Mouse (Mus musculus): ENCODE results near the gene Cntn5. TPM values are rescaled to one million over a fixed set of nuclear protein-coding genes. Genes with fewer than 3 reads are reported as not detected.

The Cntn5 gene
- polyA plus RNA-seq, 1 experiment from 2014 or later: not detected

DNA sequence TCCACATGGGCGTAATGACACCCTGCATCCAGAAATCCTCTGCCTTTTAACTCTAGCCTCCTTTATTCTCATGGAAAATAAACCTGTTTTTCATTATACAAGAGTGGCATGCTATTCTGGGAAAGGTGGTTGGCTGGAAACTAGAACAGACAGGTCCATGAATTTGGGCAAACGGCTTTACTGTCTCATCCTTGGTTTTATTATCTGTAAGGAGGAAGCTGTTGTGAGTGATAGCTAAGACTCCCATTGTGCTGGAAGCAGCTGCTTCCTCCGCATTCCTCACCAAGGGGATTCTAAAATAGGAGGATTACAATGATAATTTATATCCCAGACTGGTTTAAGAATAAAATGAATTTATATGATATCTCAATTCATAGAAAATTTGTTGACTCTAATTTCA is 955.2 kb downstream of the Cntn5 start:
- no peak for DNase-seq (ENCODE audit: low spot score)

DNA sequence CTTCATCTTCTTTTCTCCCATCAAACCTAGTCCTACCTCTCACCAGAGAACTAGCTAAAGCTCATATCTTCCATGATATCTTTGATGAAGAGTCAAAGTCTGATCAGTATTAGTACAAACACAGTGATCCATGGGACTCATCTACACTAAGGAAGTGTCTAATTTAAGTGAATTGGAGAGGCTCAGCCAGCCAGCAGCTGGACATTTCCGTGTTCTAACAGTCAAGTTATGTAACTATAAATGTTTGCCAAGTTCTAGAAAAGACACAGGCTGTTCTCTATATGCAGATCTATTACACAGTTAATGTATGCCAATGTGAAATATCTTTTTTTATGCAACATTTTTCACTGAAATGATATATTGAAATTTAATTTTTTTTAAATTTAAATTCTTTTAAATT is 959.7 kb downstream of the Cntn5 start:
- no peak for DNase-seq (ENCODE audit: low spot score)

DNA sequence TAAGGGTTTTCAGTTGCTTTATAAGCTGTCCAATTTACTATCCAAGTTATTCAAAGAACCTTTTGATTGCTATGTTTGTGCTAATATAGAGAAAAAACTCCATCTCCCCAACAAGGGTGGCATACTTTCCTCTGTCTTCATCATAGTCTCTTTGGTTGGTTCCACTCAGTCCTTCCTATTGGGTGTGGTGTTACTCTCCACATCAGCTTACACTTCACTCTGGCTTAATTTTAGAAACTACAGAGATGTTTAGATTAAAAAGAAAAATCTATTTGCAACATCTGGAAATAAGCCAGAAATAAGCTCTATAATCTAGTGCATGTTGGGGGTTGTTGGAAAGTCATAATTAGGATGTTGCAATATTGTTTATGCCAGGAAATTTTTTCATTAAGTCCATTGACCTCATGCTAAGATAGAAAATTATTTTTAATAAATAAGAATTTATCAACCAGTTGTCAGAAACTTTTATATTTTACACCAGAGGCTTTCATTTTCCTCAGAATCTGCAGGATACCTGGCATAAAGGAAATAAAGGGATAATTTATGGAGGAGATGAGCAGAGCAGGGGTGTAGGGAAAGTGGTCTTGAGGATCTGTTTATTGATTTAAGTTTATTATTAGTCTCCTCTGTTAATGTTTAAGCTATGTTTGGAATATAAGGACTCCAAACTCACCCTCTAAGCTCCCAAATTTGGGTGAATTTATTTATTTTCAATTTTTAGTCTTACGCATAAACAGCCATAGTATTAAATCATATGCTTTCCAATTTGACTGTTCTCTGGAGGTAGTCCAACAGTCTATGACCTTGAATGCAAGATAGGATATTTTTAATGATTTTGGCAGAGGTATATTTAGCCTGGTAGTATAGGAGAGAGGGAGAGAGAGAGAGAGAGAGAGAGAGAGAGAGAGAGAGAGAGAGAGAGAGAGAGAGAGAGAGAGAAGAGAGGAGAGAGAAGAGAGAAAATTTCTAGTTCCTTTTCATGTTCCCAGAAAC is 966.8 kb downstream of the Cntn5 start:
- no peak for DNase-seq (ENCODE audit: low spot score)

DNA sequence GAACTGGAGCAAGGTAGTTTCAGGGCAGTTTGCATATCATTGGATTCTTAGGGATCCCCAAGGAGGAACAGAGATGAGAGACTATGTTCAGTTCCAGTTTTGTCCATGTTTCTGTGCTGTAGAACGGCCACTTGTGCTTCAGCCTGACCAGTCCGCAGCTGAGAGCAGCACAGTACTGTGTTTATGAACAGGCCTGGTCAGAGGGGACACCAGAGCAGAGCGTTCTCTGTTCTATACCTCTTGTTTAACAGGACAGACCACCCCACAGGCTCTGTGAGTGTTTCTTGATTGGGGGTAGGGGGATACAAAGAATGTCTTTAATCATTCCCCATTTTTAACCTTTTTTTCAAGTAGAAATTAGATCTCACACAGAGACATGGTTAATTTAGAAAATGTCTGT is 984.0 kb downstream of the Cntn5 start:
- DNase-seq (ENCODE audit: low spot score): no peak

DNA sequence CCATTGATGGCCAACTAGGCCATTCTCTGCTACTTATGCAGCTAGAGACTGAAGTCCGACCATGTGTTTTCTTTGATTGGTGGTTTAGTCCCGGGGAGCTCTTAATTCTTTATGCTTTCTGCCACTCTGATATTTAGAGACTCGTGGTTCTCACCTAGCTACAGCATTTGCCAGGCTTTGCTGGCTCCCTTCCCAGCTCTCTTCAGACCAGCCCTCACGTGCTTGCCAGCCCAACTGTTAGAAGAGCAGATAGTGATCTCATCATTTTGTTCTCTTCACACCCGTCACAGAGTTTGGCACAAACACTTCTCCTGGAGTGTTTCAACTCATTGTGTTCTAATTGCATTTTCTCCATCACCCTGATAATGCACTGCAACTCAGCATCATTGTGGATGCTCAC is 1005.5 kb downstream of the Cntn5 start:
- DNase-seq (ENCODE audit: low spot score): no peak

DNA sequence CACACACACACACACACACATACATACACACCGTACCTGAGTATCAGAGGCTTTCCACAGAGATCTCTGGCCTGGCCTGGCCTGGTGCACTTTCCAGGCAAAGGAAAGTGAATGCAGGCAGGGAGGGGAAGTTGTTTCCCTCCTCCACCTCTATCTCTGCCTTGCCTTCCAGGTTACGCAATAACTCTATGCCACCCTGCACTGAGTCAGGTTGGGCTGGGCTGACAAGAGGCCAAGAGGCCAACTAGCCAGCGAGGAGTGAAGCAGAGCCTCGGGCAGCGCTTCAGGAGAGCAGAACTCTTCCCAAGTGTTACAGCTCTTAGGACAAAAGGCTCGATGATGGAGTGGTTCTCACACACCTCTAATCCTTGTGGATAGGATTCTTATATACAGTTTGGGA is 1018.4 kb downstream of the Cntn5 start:
- DNase-seq (ENCODE audit: low spot score): no peak

DNA sequence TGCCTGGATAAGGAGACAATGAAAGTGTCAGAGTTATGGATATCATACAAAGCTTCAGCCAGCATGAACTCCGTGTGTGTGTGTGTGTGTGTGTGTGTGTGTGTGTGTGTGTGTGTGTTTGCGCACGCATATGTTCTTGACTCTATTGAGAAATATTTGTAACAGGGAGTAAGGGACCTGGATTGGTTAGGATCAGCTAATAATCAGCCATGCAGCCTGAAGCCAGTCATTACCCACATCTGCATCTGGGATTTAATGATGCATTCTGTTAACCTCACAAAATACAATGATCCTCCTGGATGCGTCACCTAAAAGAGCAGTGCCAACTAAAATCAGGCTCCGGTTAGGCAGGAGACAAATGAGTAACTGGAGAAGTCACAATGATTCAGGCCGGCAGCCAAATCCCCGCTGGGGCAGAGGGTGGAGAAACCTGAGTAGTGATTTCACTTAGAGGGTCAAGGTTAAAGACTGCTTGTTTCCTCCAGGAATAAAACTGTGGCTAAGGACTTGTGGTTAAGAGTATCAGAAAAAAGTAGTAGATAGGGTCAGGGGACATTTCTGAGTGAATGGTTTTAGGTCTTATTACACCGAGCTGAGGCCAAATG is 1021.7 kb downstream of the Cntn5 start:
- no peak for DNase-seq (ENCODE audit: low spot score)

DNA sequence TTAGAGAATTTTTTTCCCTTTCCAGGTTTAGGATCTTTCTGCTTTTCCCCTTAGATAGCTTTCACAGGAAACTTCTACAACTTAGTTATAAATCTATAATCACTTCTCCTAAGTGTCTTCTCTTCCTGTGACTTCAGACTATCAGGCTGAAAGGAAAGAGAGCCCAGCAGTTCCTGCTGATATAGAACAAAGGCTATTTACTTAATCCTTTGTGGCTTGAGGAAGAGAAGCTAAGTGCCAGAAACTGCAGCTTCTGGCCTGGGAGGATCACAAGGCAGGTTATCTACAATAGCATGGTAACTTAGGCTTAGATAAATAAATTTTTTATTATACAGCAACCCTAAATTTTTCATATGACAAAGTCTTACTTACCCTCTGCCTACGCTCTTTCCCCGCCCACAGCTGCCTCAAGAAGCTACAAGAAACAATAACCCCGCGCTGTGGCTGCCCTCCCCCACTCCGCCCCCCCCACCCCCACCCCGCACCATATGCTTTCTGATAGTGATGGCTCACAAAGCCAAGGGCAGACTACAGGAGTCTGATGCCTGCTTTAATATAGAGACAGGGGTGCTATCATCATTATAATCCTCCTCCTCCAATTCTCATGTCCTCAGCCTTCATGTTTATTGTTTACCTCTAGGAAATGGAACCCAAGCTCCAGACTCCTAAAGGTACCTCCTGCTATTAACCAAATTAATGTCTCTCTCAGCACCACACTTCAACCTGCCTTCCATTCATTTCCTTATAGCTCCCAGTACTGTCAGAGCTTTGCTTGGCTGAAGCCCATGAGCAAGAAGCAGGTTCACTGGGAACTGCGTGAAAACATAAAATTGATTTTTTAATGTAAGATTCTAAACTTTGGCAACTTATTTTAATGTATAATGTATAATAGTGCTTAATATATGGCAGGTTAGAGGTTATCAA is 1032.2 kb downstream of the Cntn5 start:
- no peak for DNase-seq (ENCODE audit: low spot score)

DNA sequence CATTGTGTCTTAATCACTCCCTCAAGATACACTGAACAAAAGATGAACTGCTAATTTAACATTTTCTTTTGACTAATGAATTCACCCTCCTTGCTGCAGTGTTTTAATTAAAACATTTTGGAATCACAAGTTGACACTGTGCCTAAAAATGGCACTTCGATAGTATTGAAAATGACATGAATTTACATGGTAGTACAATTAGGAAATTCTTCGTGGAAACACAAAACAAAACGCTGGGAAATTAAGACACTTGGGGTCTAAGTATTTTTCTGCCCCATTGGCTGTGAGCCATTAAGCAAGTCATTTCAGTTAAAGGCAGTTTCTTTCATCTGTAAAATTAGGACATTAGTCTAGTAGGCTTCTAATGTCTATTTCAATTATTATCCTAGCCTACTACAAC is 1043.9 kb downstream of the Cntn5 start:
- DNase-seq (ENCODE audit: low spot score): no peak

DNA sequence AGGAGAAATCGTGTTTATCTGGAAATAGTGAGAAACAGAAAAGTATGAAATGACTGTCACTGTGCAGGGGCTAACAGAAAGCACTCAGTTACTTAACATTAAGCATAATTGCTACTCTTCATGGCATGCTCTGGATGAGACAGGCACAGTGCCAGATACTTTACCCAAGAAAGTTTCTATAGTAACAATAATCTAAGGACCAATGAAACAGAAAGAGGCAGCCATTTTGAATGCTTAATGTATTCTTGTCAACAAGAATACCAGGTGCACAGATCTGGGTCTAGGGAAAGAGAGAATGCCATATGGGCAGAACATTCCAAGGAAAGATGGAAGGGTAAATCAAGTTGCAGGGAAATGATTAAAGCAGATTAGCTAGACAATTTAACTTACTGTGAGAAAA is 1045.3 kb downstream of the Cntn5 start:
- DNase-seq (ENCODE audit: low spot score): no peak

DNA sequence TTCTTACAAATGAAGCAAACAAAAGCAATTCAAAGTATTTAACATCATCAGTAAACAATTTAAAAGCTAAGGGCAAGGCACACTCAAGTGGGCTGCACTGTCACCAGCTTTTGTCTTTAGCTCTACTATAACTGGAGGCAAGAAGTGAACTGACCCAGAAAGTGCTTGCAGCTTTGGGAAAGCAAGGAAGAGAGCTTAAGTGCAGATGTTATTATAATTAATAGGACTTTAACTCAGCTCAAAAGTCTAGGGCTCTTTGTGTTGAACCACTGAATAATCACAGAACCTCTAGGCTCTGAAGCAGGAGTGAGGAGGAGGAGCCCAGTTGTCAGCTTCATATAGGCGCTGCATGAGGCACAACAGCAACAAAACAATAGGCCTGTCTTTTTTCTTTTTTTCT is 1049.8 kb downstream of the Cntn5 start:
- no peak for DNase-seq (ENCODE audit: low spot score)

DNA sequence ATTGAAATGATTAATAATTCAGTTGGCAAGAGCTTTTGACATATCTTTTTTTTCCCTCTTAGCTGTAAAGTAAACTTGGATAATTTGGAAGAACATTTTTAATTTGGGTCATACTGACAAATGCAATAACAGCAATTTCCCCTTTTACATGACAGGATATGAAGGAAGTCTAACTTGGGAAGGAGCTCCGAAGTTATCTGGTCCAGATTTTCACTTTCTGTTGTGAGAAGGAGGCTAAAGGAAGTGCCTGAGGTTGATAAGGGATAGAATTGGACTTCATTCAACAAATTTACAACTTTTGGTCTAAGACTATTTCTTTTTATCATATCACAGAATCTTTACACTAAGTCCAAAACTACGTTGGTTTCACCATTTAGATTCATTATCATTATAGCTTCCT is 1074.3 kb downstream of the Cntn5 start:
- no peak for DNase-seq (ENCODE audit: low spot score)

DNA sequence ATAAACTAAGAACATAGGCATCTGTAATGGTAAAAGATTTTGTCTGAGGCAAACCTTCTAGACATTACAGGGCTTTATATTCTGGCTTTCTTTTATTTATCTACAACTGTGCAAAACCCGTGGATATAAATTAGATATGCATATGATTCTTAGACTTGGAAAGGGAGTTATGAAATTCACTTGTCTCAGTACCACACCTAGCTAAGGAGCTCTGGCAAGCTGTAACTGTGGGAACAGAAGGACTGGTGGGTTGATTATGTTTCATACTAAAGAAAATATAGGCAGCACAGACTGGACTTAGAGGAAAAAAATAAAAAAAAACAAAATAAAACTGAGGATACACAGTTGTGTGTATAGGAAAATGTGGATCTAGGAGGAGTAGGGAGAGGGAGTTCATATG is 1084.6 kb downstream of the Cntn5 start:
- no peak for DNase-seq (ENCODE audit: low spot score)

DNA sequence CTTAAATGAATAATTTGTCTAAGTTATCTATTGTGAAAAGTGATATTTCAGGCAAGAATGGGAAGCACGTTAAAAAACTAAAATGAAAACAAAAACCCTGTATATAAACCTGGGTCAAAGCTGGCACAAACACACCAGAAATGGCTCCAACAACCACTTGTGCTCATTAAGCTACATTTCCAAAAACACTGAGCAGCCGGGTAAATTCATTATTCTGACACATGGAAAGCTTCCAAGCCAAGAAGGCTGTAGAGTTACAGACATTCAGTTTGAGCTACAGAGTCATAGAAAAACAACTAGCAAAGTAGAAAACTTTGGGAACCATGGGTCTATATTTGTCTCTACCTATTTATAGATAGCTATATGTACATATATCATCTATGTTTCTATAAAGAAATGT is 1087.1 kb downstream of the Cntn5 start:
- no peak for DNase-seq (ENCODE audit: low spot score)

DNA sequence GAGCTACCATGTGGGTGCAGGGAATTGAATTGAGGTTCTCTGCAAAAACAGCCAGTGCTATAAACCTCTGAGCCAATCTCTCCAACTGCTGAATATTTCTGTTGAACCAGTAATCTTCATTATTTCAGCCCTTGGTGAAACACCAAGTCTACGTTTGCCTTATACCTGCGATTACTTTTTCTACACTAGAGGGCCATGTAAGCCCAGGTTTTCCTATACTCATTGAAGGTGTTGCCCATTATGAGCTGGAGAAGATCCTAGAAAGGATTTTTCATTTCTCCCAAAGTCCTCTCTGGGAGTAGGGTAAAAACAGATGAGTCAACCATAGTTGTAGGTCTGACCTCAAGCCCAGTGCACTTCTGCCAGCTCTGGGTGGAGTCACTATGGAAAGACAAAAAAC is 1105.0 kb downstream of the Cntn5 start:
- DNase-seq (ENCODE audit: low spot score): no peak

DNA sequence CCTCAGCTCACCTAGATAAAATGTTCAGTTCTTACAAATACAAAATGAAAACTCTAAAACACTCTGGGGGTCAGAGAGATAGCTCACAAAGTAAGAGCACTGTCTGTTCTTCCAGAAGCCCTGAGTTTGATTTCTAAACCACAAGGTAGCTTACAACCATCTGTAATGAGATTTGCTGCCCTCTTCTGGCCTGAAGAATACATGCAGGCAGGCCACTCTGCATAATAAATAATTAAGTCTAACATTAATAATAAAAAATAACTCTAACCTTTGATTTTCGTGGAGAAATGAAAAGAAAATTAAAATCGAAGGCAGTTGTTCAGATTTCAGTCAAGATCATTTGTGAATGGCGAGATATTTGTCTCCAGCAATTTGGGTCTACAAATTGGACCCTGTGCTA is 1120.9 kb downstream of the Cntn5 start:
- no peak for DNase-seq (ENCODE audit: low spot score)

DNA sequence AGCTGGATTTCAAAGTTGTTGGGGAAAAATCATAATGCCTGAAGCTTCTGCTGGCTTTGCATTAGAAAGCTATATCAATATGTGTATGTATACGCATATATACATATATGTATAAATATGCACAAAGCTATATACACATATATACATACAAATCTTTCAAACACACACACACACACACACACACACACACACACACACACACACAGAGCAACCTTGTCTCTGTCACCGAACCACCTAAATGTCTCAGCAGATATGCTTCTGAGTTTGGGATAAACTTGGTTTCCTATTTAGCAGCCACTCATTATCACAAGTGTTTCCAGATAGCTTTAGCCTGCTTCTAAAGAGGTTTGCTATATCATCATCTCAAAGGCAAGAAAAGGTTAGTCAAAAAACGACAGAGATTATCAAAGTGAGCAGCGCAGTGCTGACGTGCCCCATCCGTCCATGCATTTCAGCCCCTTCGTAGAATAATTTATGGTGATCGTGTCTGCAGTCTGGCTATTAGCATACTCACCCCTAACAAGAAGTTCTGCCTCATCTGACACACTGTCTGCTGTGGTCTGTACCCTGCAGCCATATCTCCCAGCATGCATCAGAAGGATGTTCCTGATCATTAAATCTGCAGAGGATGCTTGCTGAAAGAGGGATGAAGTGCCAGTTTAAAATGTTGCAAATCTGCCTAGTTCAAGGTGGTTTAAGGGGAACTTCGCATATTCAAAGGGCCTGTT is 1123.3 kb downstream of the Cntn5 start:
- no peak for DNase-seq (ENCODE audit: low spot score)

DNA sequence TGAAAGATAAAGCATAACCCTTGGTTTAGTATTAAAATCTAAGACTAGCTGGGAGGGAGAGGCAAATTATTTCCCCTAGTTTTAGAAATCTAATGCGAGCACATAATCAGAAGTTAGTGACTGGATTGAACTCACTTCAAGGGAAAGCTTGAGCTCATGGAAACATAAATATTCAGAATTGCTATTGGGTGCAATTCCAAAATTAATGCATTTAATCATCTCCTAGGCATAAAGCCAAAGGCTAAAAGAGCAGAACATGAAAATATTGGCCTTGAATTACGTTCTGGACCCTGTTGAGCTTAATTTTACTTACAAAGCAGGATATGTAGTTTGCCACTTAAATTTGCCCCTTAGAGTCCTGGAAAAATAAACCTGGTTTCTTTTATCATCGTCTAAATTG is 1124.9 kb downstream of the Cntn5 start:
- DNase-seq (ENCODE audit: low spot score): no peak

DNA sequence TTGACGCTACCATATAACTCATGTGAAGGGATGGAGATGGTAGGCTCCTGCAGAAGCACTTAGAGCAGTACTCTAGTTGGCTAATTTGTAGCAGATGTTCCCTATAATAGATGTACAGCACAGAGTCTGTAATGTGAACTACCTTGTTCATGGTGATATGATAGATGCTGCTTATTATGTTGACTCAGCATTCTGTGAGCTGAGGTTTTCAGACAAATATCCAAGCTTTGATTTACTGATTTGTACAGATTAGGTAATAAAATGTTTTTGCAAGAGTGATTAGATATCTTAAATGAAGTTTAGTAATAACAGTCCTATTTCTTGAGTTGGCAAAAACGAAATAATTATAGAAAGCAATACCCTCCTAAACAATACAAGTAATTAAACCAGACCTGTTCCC is 1133.8 kb downstream of the Cntn5 start:
- DNase-seq (ENCODE audit: low spot score): no peak

DNA sequence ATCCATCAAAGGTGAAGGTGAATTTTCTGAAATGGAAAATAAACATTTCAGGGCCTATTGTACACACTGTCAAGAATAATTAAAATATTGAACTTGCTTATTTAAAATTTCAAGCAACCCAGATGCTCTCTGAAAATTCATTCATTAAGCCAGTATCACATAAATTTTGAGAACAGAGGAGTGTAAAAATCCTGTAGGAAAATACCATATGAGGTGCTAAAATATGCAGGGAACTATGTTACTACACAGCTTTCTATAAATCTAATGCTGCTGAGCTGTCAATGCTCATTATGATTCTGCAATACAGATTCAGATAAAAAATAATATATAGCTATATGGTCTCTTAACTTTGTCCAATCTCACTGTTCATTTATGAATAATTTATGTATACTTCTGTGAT is 1134.9 kb downstream of the Cntn5 start:
- DNase-seq (ENCODE audit: low spot score): no peak

DNA sequence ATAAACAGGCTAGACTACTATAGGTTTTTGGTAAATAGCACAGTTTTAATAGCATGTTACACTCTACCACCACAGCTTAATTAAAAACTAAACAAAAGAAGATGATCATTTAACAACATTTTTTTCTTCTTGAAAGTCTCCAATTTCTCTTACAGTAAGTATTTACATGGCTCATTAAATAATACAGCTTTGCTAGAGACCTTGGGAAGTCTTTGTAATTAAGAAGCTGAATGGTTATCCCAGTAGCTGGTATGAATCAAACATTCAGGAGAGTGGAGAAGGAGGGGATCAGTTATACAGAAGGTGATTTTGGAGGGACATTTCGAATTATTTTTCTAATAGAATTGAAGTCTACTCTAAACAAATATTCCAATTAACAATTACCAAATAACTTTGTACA is 1186.4 kb downstream of the Cntn5 start:
- DNase-seq (ENCODE audit: low spot score): no peak

All from thymus, postnatal 0 days (tissue).